Mouse (Mus musculus): ENCODE measurements around the gene Eif4g3.

Gene Eif4g3

GRCm38 (mm10) chr4:138137336-138137735 lies 144.5 kb downstream of the Eif4g3 start:
- in situ Hi-C loops (cut with MboI; ENCODE audit: unreplicated experiment in 2 of 2) = no loop called here

GRCm38 (mm10) chr4:138137804-138138203 lies 145.0 kb downstream of the Eif4g3 start:
- in situ Hi-C loops (cut with MboI; ENCODE audit: unreplicated experiment in 2 of 2) = no loop called here

GRCm38 (mm10) chr4:138138219-138138618 lies 145.4 kb downstream of the Eif4g3 start:
- in situ Hi-C loops (cut with MboI; ENCODE audit: unreplicated experiment in 2 of 2) = no loop called here

- in situ Hi-C loops (cut with MboI; ENCODE audit: unreplicated experiment in 2 of 2) = loop anchor here in 1 of 2 experiments (10.0 kb wide), 1 partner anchor 297 kb away; no protein-coding TSS in a partner anchor
These were observed 148.5 kb downstream of the Eif4g3 start for GRCm38 (mm10) chr4:138141358-138141757.

GRCm38 (mm10) chr4:138147176-138147575 lies 154.4 kb downstream of the Eif4g3 start:
- in situ Hi-C loops (cut with MboI; ENCODE audit: unreplicated experiment in 2 of 2) = loop anchor here in 1 of 2 experiments (10.0 kb wide), 1 partner anchor 302 kb away; no protein-coding TSS in a partner anchor

GRCm38 (mm10) chr4:138149977-138150376 lies 157.2 kb downstream of the Eif4g3 start:
- in situ Hi-C loops (cut with MboI; ENCODE audit: unreplicated experiment in 2 of 2) = loop anchor here (10.0 to 25.0 kb wide), 3 partner anchors 185 to 305 kb away; no protein-coding TSS in a partner anchor

- in situ Hi-C loops (cut with MboI; ENCODE audit: unreplicated experiment in 2 of 2) = loop anchor here (10.0 to 25.0 kb wide), 2 partner anchors 186 to 261 kb away; no protein-coding TSS in a partner anchor
These were observed 158.4 kb downstream of the Eif4g3 start for GRCm38 (mm10) chr4:138151226-138151625.

- in situ Hi-C loops (cut with MboI; ENCODE audit: unreplicated experiment in 2 of 2) = loop anchor here (10.0 to 25.0 kb wide), 2 partner anchors 189 to 258 kb away; no protein-coding TSS in a partner anchor
These were observed 161.2 kb downstream of the Eif4g3 start for GRCm38 (mm10) chr4:138153980-138154379.

- in situ Hi-C loops (cut with MboI; ENCODE audit: unreplicated experiment in 2 of 2) = loop anchor here in 1 of 2 experiments (25.0 kb wide), 1 partner anchor 251 kb away; no protein-coding TSS in a partner anchor
These were observed 168.1 kb downstream of the Eif4g3 start for GRCm38 (mm10) chr4:138160918-138161317.

GRCm38 (mm10) chr4:138161550-138161949 lies 168.7 kb downstream of the Eif4g3 start:
- in situ Hi-C loops (cut with MboI; ENCODE audit: unreplicated experiment in 2 of 2) = loop anchor here in 1 of 2 experiments (25.0 kb wide), 1 partner anchor 251 kb away; no protein-coding TSS in a partner anchor

GRCm38 (mm10) chr4:138163836-138164235 lies 171.0 kb downstream of the Eif4g3 start:
- in situ Hi-C loops (cut with MboI; ENCODE audit: unreplicated experiment in 2 of 2) = loop anchor here in 1 of 2 experiments (25.0 kb wide), 1 partner anchor 248 kb away; no protein-coding TSS in a partner anchor

- in situ Hi-C loops (cut with MboI; ENCODE audit: unreplicated experiment in 2 of 2) = loop anchor here in 1 of 2 experiments (25.0 kb wide), 1 partner anchor 247 kb away; no protein-coding TSS in a partner anchor
These were observed 172.0 kb downstream of the Eif4g3 start for GRCm38 (mm10) chr4:138164860-138165259.

- in situ Hi-C loops (cut with MboI; ENCODE audit: unreplicated experiment in 2 of 2) = loop anchor here in 1 of 2 experiments (25.0 kb wide), 1 partner anchor 246 kb away; no protein-coding TSS in a partner anchor
These were observed 173.7 kb downstream of the Eif4g3 start for GRCm38 (mm10) chr4:138166519-138166918.

- in situ Hi-C loops (cut with MboI; ENCODE audit: unreplicated experiment in 2 of 2) = loop anchor here in 1 of 2 experiments (25.0 kb wide), 1 partner anchor 244 kb away; no protein-coding TSS in a partner anchor
These were observed 175.3 kb downstream of the Eif4g3 start for GRCm38 (mm10) chr4:138168162-138168561.

GRCm38 (mm10) chr4:138169420-138169819 lies 176.6 kb downstream of the Eif4g3 start:
- in situ Hi-C loops (cut with MboI; ENCODE audit: unreplicated experiment in 2 of 2) = loop anchor here in 1 of 2 experiments (25.0 kb wide), 1 partner anchor 243 kb away; no protein-coding TSS in a partner anchor

GRCm38 (mm10) chr4:138172686-138173085 lies 179.9 kb downstream of the Eif4g3 start:
- in situ Hi-C loops (cut with MboI; ENCODE audit: unreplicated experiment in 2 of 2) = loop anchor here in 1 of 2 experiments (25.0 kb wide), 1 partner anchor 240 kb away; no protein-coding TSS in a partner anchor

- in situ Hi-C loops (cut with MboI; ENCODE audit: unreplicated experiment in 2 of 2) = loop anchor here in 1 of 2 experiments (25.0 kb wide), 2 partner anchors 108 to 1233 kb away; no protein-coding TSS in a partner anchor
These were observed 186.6 kb downstream of the Eif4g3 start for GRCm38 (mm10) chr4:138179391-138179790.

GRCm38 (mm10) chr4:138180719-138181118 lies 187.9 kb downstream of the Eif4g3 start:
- in situ Hi-C loops (cut with MboI; ENCODE audit: unreplicated experiment in 2 of 2) = loop anchor here in 1 of 2 experiments (25.0 kb wide), 2 partner anchors 107 to 1232 kb away; no protein-coding TSS in a partner anchor

GRCm38 (mm10) chr4:138184056-138184455 lies 191.2 kb downstream of the Eif4g3 start:
- in situ Hi-C loops (cut with MboI; ENCODE audit: unreplicated experiment in 2 of 2) = loop anchor here in 1 of 2 experiments (25.0 kb wide), 2 partner anchors 103 to 1228 kb away; no protein-coding TSS in a partner anchor

GRCm38 (mm10) chr4:138184573-138184981 lies 191.8 kb downstream of the Eif4g3 start:
- in situ Hi-C loops (cut with MboI; ENCODE audit: unreplicated experiment in 2 of 2) = loop anchor here in 1 of 2 experiments (25.0 kb wide), 2 partner anchors 103 to 1228 kb away; no protein-coding TSS in a partner anchor

GRCm38 (mm10) chr4:138185961-138186360 lies 193.1 kb downstream of the Eif4g3 start:
- in situ Hi-C loops (cut with MboI; ENCODE audit: unreplicated experiment in 2 of 2) = loop anchor here in 1 of 2 experiments (25.0 kb wide), 2 partner anchors 101 to 1226 kb away; no protein-coding TSS in a partner anchor

All from v-Abl transformed pro-B cells (cell line).